Mouse (Mus musculus) cerebellum, postnatal 4 days (tissue): ENCODE data around the gene Spata18.

Experiments used
- DNase-seq, 2 experiments: peaks; one replicate each; pipeline ENCODE4 v3.0.0; 2022; ENCODE audit warnings: low spot score in 2 of 2, mixed read lengths in 1 of 2

Gene Spata18

GRCm38 (mm10) chr5:73666695-73667094 lies 15.5 kb downstream of the Spata18 start:
- DNase-seq, result no peak

GRCm38 (mm10) chr5:73667877-73668276 lies 16.7 kb downstream of the Spata18 start:
- no peak for DNase-seq

GRCm38 (mm10) chr5:73669386-73669785 lies 18.2 kb downstream of the Spata18 start:
- peak in 1 of 2 experiments; percentile 14 for DNase-seq

- no peak for DNase-seq
These were observed 24.4 kb downstream of the Spata18 start for GRCm38 (mm10) chr5:73675604-73676003.

- no peak for DNase-seq
These were observed 25.4 kb downstream of the Spata18 start for GRCm38 (mm10) chr5:73676626-73677025.

- no peak for DNase-seq
These were observed 32.0 kb downstream of the Spata18 start for GRCm38 (mm10) chr5:73683221-73683620.

- DNase-seq, result no peak
These were observed 32.7 kb downstream of the Spata18 start for GRCm38 (mm10) chr5:73683706-73684409.

- peak in 1 of 2 experiments; percentile 13 for DNase-seq
These were observed 35.0 kb downstream of the Spata18 start for GRCm38 (mm10) chr5:73686149-73686548.

- DNase-seq, result no peak
These were observed 37.4 kb downstream of the Spata18 start for GRCm38 (mm10) chr5:73688576-73688975.

GRCm38 (mm10) chr5:73690146-73690545 lies 39.0 kb downstream of the Spata18 start:
- DNase-seq, result no peak

- no peak for DNase-seq
These were observed 40.7 kb downstream of the Spata18 start for GRCm38 (mm10) chr5:73691723-73692520.

- DNase-seq, result no peak
These were observed 42.6 kb downstream of the Spata18 start for GRCm38 (mm10) chr5:73693778-73694177.

GRCm38 (mm10) chr5:73694254-73695015 lies 43.3 kb downstream of the Spata18 start:
- no peak for DNase-seq

GRCm38 (mm10) chr5:73697700-73698099 lies 46.5 kb downstream of the Spata18 start:
- no peak for DNase-seq

- no peak for DNase-seq
These were observed 50.1 kb downstream of the Spata18 start for GRCm38 (mm10) chr5:73701063-73701890.

- DNase-seq, result no peak
These were observed 50.9 kb downstream of the Spata18 start for GRCm38 (mm10) chr5:73701946-73702710.

- no peak for DNase-seq
These were observed 51.9 kb downstream of the Spata18 start for GRCm38 (mm10) chr5:73703096-73703495.

GRCm38 (mm10) chr5:73704263-73704662 lies 53.1 kb downstream of the Spata18 start:
- no peak for DNase-seq

- DNase-seq, result no peak
These were observed 53.6 kb downstream of the Spata18 start for GRCm38 (mm10) chr5:73704757-73705156.

GRCm38 (mm10) chr5:73705290-73705689 lies 54.1 kb downstream of the Spata18 start:
- no peak for DNase-seq

GRCm38 (mm10) chr5:73712852-73713251 lies 61.7 kb downstream of the Spata18 start:
- DNase-seq, result no peak
